Mouse (Mus musculus) kidney, embryonic 16.5 days (tissue): Measurements from ENCODE around the gene Gm39566. TPM values are rescaled to one million over a fixed set of nuclear protein-coding genes. Genes with fewer than 3 reads are reported as not detected.
A peak's percentile ranks its signal among the peaks of the same experiment; 100 is the strongest.

ENCODE experiments used
- ATAC-seq: fragments of 200-750 bp; cut with Nextera tagmentation; 2 replicates; pipeline ENCODE4 v1.8.0; 2017; ENCODE audit warnings: moderate TSS enrichment; ENCODE audit not compliant: low FRiP score, low TSS enrichment
- H3K27ac ChIP-seq: fragments of 300-500 bp; sonication (generic); 2 replicates; pipeline ENCODE4 v1.5.1; 2014; ENCODE audit warnings: low read length
- H3K27me3 ChIP-seq: fragments of 300-500 bp; sonication (generic); 2 replicates; pipeline ENCODE4 v1.6.1; 2014; ENCODE audit warnings: low read length, control low read depth, mixed read lengths; ENCODE audit not compliant: insufficient read depth
- H3K36me3 ChIP-seq: fragments of 300-500 bp; sonication (generic); 2 replicates; pipeline ENCODE4 v1.6.1; 2014; ENCODE audit warnings: low read length, control low read depth, mixed read lengths; ENCODE audit not compliant: insufficient read depth
- H3K4me1 ChIP-seq: fragments of 300-500 bp; sonication (generic); 2 replicates; pipeline ENCODE4 v1.6.1; 2014; ENCODE audit warnings: low read length, control low read depth, mixed read lengths; ENCODE audit not compliant: insufficient read depth
- H3K4me2 ChIP-seq: fragments of 300-500 bp; sonication (generic); replicated peaks from 2 replicates; pipeline ENCODE4 v1.6.1; 2014; ENCODE audit warnings: low read depth, low read length
- H3K4me3 ChIP-seq: fragments of 300-500 bp; sonication (generic); 2 replicates; pipeline ENCODE4 v1.5.1; 2014; ENCODE audit warnings: mild to moderate bottlenecking, low read length
- H3K9ac ChIP-seq: fragments of 300-500 bp; sonication (generic); replicated peaks from 2 replicates; pipeline ENCODE4 v1.6.1; 2014; ENCODE audit warnings: low read length
- H3K9me3 ChIP-seq: fragments of 300-500 bp; sonication (generic); 2 replicates; pipeline ENCODE4 v1.6.1; 2016; ENCODE audit warnings: low read length, control low read depth
- WGBS: fragments of 180-500 bp; shearing (Covaris S2); extraction: QIAGEN DNeasy Blood & Tissue Kit; methylation state at CpG from one replicate; pipeline ENCODE4 v1.1.7; 2014; 5-methylcytosine and 5-hydroxymethylcytosine counted together
- polyA plus RNA-seq: library from polyadenylated mRNA; unstranded; fragments of >200 nt; fragmentation: Nextera tagmentation; extraction: Ambion mirVana; gene quantifications from 2 replicates; pipeline ENCODE4 v1.2.1, GENCODE M21; 2015

The Gm39566 gene
- polyA plus RNA-seq, 1 experiment from 2014 or later: not detected

DNA sequence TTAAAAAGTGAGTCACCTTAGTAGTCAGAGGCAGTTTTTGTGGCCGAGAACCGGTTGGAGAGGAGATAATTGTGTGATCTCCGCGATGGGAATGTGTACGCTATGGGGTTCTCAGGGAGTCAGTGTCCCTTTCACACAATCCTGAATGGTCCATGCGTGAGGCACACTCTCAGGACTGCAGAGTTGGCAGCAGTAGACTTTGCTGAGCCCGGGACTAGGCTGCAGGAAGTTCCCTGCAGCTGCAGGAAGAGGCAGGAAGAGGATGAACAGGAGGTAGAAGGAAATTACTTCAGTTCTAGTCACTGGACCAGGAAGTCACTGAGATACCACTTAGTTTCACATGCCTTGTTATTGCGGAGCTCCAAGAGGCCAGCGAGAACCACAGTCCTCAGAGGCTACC is 34.0 kb upstream of the Gm39566 start:
- H3K27me3 ChIP-seq: no peaks in the 10 kb centered on the region
- H3K9ac ChIP-seq: no peak overlapping the region
- no peak overlapping the region; the same call in 1 of the 2 replicates for H3K27ac ChIP-seq
- no peak for ATAC-seq
- H3K4me1 ChIP-seq: peaks cover 19% of the 10 kb centered on the region
- no peak overlapping the region for H3K4me3 ChIP-seq
- no peak overlapping the region for H3K4me2 ChIP-seq
- WGBS: 87% methylated on average over 9 of the region's 9 CpGs
- H3K36me3 ChIP-seq: peaks cover 42% of the 10 kb centered on the region
- H3K9me3 ChIP-seq: no peaks in the 10 kb centered on the region

- Histone ChIP-seq H3K4me3 (no peak overlapping the region), H3K27me3 (no peaks in the 10 kb centered on the region), H3K9ac (peak overlapping the region; percentile 89; the same call in 1 of the 2 replicates), H3K4me2 (peak overlapping the region; percentile 93; the same call in 1 of the 2 replicates), H3K36me3 (peaks cover 42% of the 10 kb centered on the region), H3K9me3 (no peaks in the 10 kb centered on the region), H3K27ac (no peak overlapping the region), H3K4me1 (peaks cover 19% of the 10 kb centered on the region)
- ATAC-seq: no peak
- 97% methylated on average over 6 of the region's 6 CpGs for WGBS
Measured at GRCm38 (mm10) chr11:69848021-69848420, 32.9 kb upstream of the Gm39566 start.

- Histone ChIP-seq H3K9ac (peak overlapping the region; percentile 89), H3K27me3 (no peaks in the 10 kb centered on the region), H3K4me2 (peak overlapping the region; percentile 93), H3K27ac (peak overlapping the region; percentile 99), H3K36me3 (peaks cover 38% of the 10 kb centered on the region), H3K4me1 (peaks cover 19% of the 10 kb centered on the region), H3K4me3 (peak overlapping the region; percentile 84), H3K9me3 (no peaks in the 10 kb centered on the region)
- WGBS: 6% methylated on average over 37 of the region's 37 CpGs
- ATAC-seq: peak; percentile 36
Measured at GRCm38 (mm10) chr11:69846738-69847688, 31.9 kb upstream of the Gm39566 start.

- peak within 1 kb of the TSS; percentile 89 for H3K9ac ChIP-seq
- ATAC-seq: peak; percentile 94
- peaks cover 30% of the 10 kb centered on the region for H3K36me3 ChIP-seq
- no peaks in the 10 kb centered on the region for H3K9me3 ChIP-seq
- peak within 1 kb of the TSS; percentile 84 for H3K4me3 ChIP-seq
- peak within 1 kb of the TSS; percentile 93 for H3K4me2 ChIP-seq
- peak within 1 kb of the TSS; percentile 99 for H3K27ac ChIP-seq
- H3K4me1 ChIP-seq: peaks cover 19% of the 10 kb centered on the region
- under 1% methylated on average over 34 of the region's 38 CpGs for WGBS
- no peaks in the 10 kb centered on the region for H3K27me3 ChIP-seq
Measured at GRCm38 (mm10) chr11:69846198-69846680, 31.1 kb upstream of the Gm39566 start, which contains the start of gene Plscr3. TSS of gene Plscr3 (plus strand) at chr11:69846376.

DNA sequence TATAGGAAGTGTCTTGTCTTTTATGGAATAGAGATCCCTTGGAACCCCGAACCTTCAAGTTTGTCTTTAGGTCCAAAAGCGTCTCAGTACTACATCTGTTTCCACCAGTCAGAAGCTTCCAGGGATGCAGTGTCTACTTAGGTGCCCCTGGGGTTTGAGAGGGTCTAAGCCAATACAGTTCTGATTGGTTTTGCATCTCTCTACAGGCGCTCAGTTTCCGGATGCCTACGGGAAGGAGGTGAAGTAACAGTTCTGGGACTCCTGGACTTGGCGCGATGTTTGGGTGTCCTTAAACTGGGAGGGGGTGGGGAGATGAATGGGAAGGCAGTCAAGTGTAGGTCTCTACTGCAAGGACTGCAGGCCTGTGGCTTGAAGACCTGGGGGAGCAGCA is 23.6 kb upstream of the Gm39566 start:
- Histone ChIP-seq H3K27me3 (no peaks in the 10 kb centered on the region; the same call in 1 of the 2 replicates), H3K9me3 (no peaks in the 10 kb centered on the region), H3K36me3 (0 out of 2 replicates have a peak, but pooled peaks cover 1% of the 10 kb centered on the region), H3K4me3 (peak overlapping the region; percentile 66), H3K4me1 (peaks cover 41% of the 10 kb centered on the region), H3K27ac (peak overlapping the region; percentile 93), H3K9ac (peak overlapping the region; percentile 76), H3K4me2 (peak overlapping the region; percentile 98)
- WGBS: 0% methylated on average over 7 of the region's 7 CpGs
- ATAC-seq: peak; percentile 3; the same call in 1 of the 2 replicates

DNA sequence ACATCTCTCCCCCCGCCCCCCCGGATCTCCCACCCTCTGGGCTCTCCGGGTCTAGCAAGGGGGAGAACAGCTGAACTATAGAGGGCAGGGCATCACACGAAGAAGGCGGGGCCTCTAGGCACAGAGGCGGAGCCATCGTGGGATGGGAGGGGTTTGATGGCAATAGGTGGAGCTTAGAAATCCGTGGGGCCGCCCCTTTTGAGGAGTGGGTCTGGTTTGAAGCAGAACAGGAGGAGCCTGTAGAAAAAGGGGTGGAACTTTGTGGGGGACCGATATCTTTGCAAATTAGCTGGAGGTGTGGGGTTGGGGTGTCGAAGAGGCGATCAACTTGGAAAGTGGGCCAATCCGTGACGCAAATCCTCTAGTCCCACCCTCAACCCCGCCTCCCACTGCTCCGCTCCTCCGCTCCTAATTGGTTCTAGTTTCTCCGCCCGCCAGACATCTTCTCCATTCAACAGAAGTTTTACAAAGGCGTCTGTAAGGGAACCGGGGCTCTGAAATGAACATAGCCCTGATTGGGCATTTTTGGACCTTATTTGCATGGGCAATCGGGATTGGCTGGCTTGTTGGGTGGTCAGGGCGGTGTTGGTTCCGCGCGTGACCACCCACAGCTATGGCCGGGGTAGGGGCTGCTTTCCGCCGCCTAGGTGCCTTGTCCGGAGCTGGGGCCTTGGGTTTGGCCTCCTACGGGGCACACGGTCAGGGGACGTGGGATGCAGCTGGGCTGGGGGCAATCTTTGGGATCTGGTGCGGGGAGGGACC is 23.0 kb upstream of the Gm39566 start, which contains the start of gene Tmem256:
TSS of gene Tmem256 (plus strand) at position 563 of the 762 bp plus-strand sequence.
- Histone ChIP-seq H3K4me3 (peak within 1 kb of the TSS; percentile 66), H3K27ac (peak within 1 kb of the TSS; percentile 93), H3K36me3 (0 out of 2 replicates have a peak, but pooled peaks cover 5% of the 10 kb centered on the region), H3K9me3 (no peaks in the 10 kb centered on the region), H3K27me3 (no peaks in the 10 kb centered on the region; the same call in 1 of the 2 replicates), H3K9ac (peak within 1 kb of the TSS; percentile 76), H3K4me1 (peaks cover 46% of the 10 kb centered on the region), H3K4me2 (peak within 1 kb of the TSS; percentile 98)
- under 1% methylated on average over 34 of the region's 34 CpGs for WGBS
- ATAC-seq: peak; percentile 89

DNA sequence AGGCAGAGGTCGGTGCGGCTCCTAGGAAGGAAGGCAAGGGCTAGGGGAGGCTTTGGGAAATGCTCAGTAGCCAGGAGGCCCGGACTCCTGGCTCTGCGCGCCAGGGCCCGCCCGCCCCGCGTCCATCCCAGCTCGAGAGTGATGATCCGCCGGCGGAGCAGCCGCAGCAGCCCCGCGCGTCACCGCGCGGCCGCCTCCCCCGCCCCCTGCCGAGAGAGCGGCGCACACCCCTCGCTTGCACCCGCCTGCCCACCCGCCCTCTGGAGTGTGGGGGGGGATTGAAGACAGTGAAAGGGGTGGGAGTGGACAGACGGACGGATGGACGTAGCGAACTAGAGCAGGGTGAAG is 22.5 kb upstream of the Gm39566 start, which contains the start of gene Nlgn2:
TSS of gene Nlgn2 (minus strand) at position 181 of the 348 bp plus-strand sequence.
- H3K27me3 ChIP-seq: no peaks in the 10 kb centered on the region; the same call in 1 of the 2 replicates
- H3K4me1 ChIP-seq: peaks cover 46% of the 10 kb centered on the region
- H3K9me3 ChIP-seq: no peaks in the 10 kb centered on the region
- H3K36me3 ChIP-seq: 0 out of 2 replicates have a peak, but pooled peaks cover 9% of the 10 kb centered on the region
- H3K4me3 ChIP-seq: peak within 1 kb of the TSS; percentile 66
- peak within 1 kb of the TSS; percentile 93 for H3K27ac ChIP-seq
- ATAC-seq: no peak; the same call in 1 of the 2 replicates
- H3K9ac ChIP-seq: peak within 1 kb of the TSS; percentile 76
- WGBS: 1% methylated on average over 32 of the region's 32 CpGs
- H3K4me2 ChIP-seq: peak within 1 kb of the TSS; percentile 98

DNA sequence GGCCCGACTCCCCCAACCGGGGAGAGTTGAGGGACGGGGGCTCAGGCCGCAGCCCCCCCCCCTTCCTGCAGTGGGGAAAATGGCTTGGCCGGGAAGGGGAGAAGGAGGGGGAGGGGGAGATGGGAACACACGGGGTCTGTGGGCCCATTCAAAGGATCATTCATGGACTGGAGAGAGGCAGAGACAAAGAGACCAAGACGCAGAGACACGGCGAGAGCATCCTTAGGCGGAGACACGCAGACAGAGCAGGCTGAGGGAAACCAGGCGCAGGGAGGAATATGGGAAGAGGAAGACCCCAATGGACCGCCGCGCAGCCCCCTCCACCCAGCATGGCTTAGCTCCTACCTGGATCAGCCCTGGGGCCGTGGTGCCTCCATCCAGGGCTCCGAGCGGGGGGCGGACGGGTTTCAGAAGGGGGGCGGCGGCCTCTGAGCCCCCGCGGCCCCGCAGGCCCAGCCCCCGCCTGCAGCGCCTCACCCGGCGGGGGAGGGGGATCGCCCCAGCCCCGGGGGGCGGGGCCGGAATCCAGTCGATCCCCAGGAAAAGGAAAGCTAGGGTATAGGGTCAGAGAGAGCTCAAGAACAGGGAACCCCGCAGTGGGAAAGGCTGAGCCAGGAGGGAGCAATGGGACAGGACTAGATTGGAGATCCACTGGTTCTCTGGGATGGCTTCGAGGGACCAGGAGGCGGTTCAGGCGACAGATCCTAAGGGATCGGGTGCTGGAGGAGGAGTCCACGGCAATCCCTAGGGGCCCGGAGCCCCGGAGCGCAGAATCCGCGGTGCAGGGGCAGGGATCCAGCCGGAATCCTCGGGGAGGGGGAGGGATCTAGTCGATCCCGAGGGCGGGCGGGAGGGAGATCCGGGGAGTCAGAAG is 21.8 kb upstream of the Gm39566 start:
- Histone ChIP-seq H3K9ac (peak overlapping the region; percentile 76), H3K4me2 (peak overlapping the region; percentile 98), H3K27me3 (no peaks in the 10 kb centered on the region; the same call in 1 of the 2 replicates), H3K36me3 (0 out of 2 replicates have a peak, but pooled peaks cover 12% of the 10 kb centered on the region), H3K27ac (peak overlapping the region; percentile 93), H3K9me3 (no peaks in the 10 kb centered on the region), H3K4me3 (peak overlapping the region; percentile 66), H3K4me1 (peaks cover 46% of the 10 kb centered on the region)
- peak; percentile 7; the same call in 1 of the 2 replicates for ATAC-seq
- WGBS: 1% methylated on average over 41 of the region's 52 CpGs
